Mouse (Mus musculus) heart, embryonic 16.5 days (tissue): ENCODE data around the gene Nxn. TPM values are rescaled to one million over a fixed set of nuclear protein-coding genes. Genes with fewer than 3 reads are reported as not detected.

ENCODE experiments used
- ATAC-seq: fragments of 200-750 bp; cut with Nextera tagmentation; replicated peaks from 2 replicates; pipeline ENCODE4 v1.8.0; 2017; ENCODE audit warnings: moderate number of reproducible peaks; ENCODE audit not compliant: insufficient read depth, low FRiP score; ENCODE audit errors: extremely low read depth
- H3K27ac ChIP-seq: fragments of 300-500 bp; sonication (generic); 2 replicates; pipeline ENCODE4 v1.5.1; 2014; ENCODE audit warnings: mild to moderate bottlenecking, low read length, control low read depth, moderate library complexity
- H3K27me3 ChIP-seq: fragments of 300-500 bp; sonication (generic); 2 replicates; pipeline ENCODE4 v1.6.1; 2014; ENCODE audit warnings: low read length, mixed read lengths; ENCODE audit not compliant: control insufficient read depth, insufficient read depth
- H3K36me3 ChIP-seq: fragments of 300-500 bp; sonication (generic); 2 replicates; pipeline ENCODE4 v1.6.1; 2014; ENCODE audit not compliant: control insufficient read depth, insufficient read depth
- H3K4me1 ChIP-seq: fragments of 300-500 bp; sonication (generic); 2 replicates; pipeline ENCODE4 v1.6.1; 2014; ENCODE audit warnings: low read length, mixed read lengths; ENCODE audit not compliant: control insufficient read depth, insufficient read depth
- H3K4me2 ChIP-seq: fragments of 300-500 bp; sonication (generic); 2 replicates; pipeline ENCODE4 v1.6.1; 2014; ENCODE audit warnings: low read depth, mild to moderate bottlenecking, control low read depth, low read length
- H3K4me3 ChIP-seq: fragments of 300-500 bp; sonication (generic); 2 replicates; pipeline ENCODE4 v1.5.1; 2014; ENCODE audit warnings: mild to moderate bottlenecking, control low read depth, low read length
- H3K9ac ChIP-seq: fragments of 300-500 bp; sonication (generic); 2 replicates; pipeline ENCODE4 v1.6.1; 2014; ENCODE audit warnings: low read length, control low read depth
- H3K9me3 ChIP-seq: fragments of 300-500 bp; sonication (generic); replicated peaks from 2 replicates; pipeline ENCODE4 v1.6.1; 2016; ENCODE audit warnings: low read length; ENCODE audit not compliant: control insufficient read depth
- WGBS: fragments of 180-500 bp; shearing (Covaris S2); extraction: QIAGEN DNeasy Blood & Tissue Kit; methylation state at CpG from one replicate; pipeline ENCODE4 v1.1.7; 2014; 5-methylcytosine and 5-hydroxymethylcytosine counted together
- polyA plus RNA-seq: library from polyadenylated mRNA; unstranded; fragments of >200 nt; fragmentation: Nextera tagmentation; extraction: Ambion mirVana; gene quantifications from 2 replicates; pipeline ENCODE4 v1.2.1, GENCODE M21; 2015

Gene Nxn
- polyA plus RNA-seq, 1 experiment from 2014 or later, result 21.2 TPM

- no peaks in the 10 kb centered on the region for H3K27me3 ChIP-seq
- H3K4me3 ChIP-seq, result no peak overlapping the region
- H3K9ac ChIP-seq, result no peak overlapping the region
- H3K36me3 ChIP-seq, result no peaks in the 10 kb centered on the region
- peaks cover 20% of the 10 kb centered on the region for H3K4me1 ChIP-seq
- WGBS, result 52% methylated on average over 10 of the region's 10 CpGs
- H3K9me3 ChIP-seq, result no peaks in the 10 kb centered on the region
- no peak overlapping the region for H3K4me2 ChIP-seq
- H3K27ac ChIP-seq, result no peak overlapping the region
- ATAC-seq, result no peak
Observed at GRCm38 (mm10) chr11:76350931-76351623, 47.9 kb downstream of the Nxn start.

GRCm38 (mm10) chr11:76349833-76350232, 49.1 kb downstream of the Nxn start:
- no peaks in the 10 kb centered on the region for H3K27me3 ChIP-seq
- H3K4me3 ChIP-seq, result no peak overlapping the region
- H3K27ac ChIP-seq, result no peak overlapping the region
- no peak for ATAC-seq
- H3K9ac ChIP-seq, result no peak overlapping the region
- no peaks in the 10 kb centered on the region for H3K36me3 ChIP-seq
- peaks cover 20% of the 10 kb centered on the region for H3K4me1 ChIP-seq
- no peaks in the 10 kb centered on the region for H3K9me3 ChIP-seq
- 63% methylated on average over 5 of the region's 5 CpGs for whole genome bisulfite sequencing
- no peak overlapping the region for H3K4me2 ChIP-seq

GRCm38 (mm10) chr11:76347589-76347988, 51.4 kb downstream of the Nxn start:
- H3K4me3 ChIP-seq, result no peak overlapping the region
- no peak overlapping the region for H3K27ac ChIP-seq
- H3K9me3 ChIP-seq, result no peaks in the 10 kb centered on the region
- H3K36me3 ChIP-seq, result no peaks in the 10 kb centered on the region
- peaks cover 29% of the 10 kb centered on the region for H3K4me1 ChIP-seq
- no peak overlapping the region for H3K4me2 ChIP-seq
- H3K27me3 ChIP-seq, result no peaks in the 10 kb centered on the region
- no peak for ATAC-seq
- no peak overlapping the region for H3K9ac ChIP-seq
- WGBS, result 78% methylated on average over 4 of the region's 4 CpGs

DNA sequence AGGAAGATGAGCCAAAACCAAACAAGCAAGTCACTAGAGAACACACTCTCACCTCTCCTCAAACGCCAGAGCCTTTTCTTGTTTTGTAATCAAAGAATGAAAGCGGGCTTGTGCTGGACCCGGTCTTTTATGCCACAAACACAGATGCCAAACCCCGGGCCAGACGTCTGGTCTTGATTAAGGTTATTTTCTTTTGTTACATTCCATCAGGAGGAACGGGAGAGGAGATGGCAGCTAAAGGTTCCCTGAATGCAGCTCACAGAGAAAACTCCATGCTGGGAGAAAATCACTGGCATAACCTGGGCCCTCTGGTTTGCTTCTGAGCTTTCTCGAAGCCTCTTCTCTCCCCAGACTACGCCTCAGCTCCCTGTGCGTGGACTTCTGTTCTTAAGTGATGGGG, 55.9 kb downstream of the Nxn start:
- H3K9me3 ChIP-seq, result no peaks in the 10 kb centered on the region
- no peaks in the 10 kb centered on the region for H3K36me3 ChIP-seq
- H3K4me2 ChIP-seq, result no peak overlapping the region
- H3K9ac ChIP-seq, result no peak overlapping the region
- peak overlapping the region; percentile 10; the same call in 1 of the 2 replicates for H3K27ac ChIP-seq
- H3K4me1 ChIP-seq, result peaks cover 13% of the 10 kb centered on the region
- WGBS, result 59% methylated on average over 9 of the region's 9 CpGs
- no peaks in the 10 kb centered on the region for H3K27me3 ChIP-seq
- no peak for ATAC-seq
- H3K4me3 ChIP-seq, result no peak overlapping the region

GRCm38 (mm10) chr11:76341884-76342645, 56.9 kb downstream of the Nxn start:
- Histone ChIP-seq H3K4me2 (no peak overlapping the region), H3K27me3 (no peaks in the 10 kb centered on the region), H3K9ac (no peak overlapping the region), H3K27ac (no peak overlapping the region), H3K9me3 (no peaks in the 10 kb centered on the region), H3K4me3 (no peak overlapping the region), H3K4me1 (peaks cover 16% of the 10 kb centered on the region), H3K36me3 (no peaks in the 10 kb centered on the region)
- 71% methylated on average over 14 of the region's 14 CpGs for WGBS
- ATAC-seq, result no peak

- Histone ChIP-seq H3K27ac (no peak overlapping the region), H3K4me3 (no peak overlapping the region), H3K27me3 (no peaks in the 10 kb centered on the region), H3K4me1 (peaks cover 16% of the 10 kb centered on the region), H3K4me2 (no peak overlapping the region), H3K9me3 (no peaks in the 10 kb centered on the region), H3K9ac (no peak overlapping the region), H3K36me3 (no peaks in the 10 kb centered on the region)
- ATAC-seq, result no peak
- WGBS, result 61% methylated on average over 14 of the region's 14 CpGs
Observed at GRCm38 (mm10) chr11:76341163-76341562, 57.8 kb downstream of the Nxn start.

- 71% methylated on average over 5 of the region's 5 CpGs for WGBS
- no peaks in the 10 kb centered on the region for H3K27me3 ChIP-seq
- peaks cover 16% of the 10 kb centered on the region for H3K4me1 ChIP-seq
- H3K27ac ChIP-seq, result no peak overlapping the region
- H3K4me3 ChIP-seq, result no peak overlapping the region
- no peak overlapping the region for H3K9ac ChIP-seq
- H3K4me2 ChIP-seq, result no peak overlapping the region
- no peaks in the 10 kb centered on the region for H3K9me3 ChIP-seq
- no peaks in the 10 kb centered on the region for H3K36me3 ChIP-seq
- no peak for ATAC-seq
Observed at GRCm38 (mm10) chr11:76339830-76340229, 59.1 kb downstream of the Nxn start.

DNA sequence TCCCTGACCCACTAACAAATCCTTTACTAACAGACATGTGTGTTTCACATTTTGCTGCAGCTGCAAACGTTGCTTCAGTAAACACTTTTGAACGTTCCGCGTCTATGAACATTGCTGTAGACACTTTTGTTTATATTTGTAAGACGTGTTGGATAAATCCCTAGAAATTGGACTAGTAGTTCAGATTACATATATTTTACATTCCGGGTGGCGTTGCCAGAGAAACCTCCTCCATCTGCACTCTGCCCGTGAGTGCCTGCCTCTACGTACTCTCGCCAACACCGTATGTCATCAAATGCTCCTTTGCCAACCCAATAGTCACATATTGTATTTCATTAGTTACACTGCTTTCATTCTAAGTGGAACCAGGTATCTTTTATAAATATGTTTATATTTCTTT, 59.8 kb downstream of the Nxn start:
- Histone ChIP-seq H3K27ac (no peak overlapping the region), H3K4me3 (no peak overlapping the region), H3K4me2 (no peak overlapping the region), H3K9me3 (no peaks in the 10 kb centered on the region), H3K36me3 (no peaks in the 10 kb centered on the region), H3K4me1 (peaks cover 16% of the 10 kb centered on the region), H3K9ac (no peak overlapping the region), H3K27me3 (no peaks in the 10 kb centered on the region)
- WGBS, result 83% methylated on average over 11 of the region's 11 CpGs
- no peak for ATAC-seq

DNA sequence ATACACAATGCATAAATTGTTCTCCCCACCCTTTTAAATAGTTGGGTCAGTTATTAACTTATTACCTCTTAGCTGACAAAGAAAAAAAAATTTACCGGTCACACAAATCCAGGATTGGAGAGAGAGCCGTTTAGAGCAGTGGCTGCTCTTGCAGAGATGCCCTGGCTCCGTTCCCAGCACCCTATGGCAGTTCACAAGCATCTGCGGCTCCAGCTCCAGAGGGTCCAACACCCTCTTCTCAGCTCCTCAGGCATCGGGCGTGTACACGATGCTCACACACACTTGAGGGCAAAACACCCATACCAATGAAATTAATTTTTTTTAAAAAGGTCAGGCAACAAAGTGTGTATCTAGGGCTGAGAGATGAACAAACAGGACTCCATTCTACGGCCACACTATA, 60.3 kb downstream of the Nxn start:
- H3K36me3 ChIP-seq, result no peaks in the 10 kb centered on the region
- no peak overlapping the region for H3K9ac ChIP-seq
- no peak overlapping the region for H3K27ac ChIP-seq
- H3K9me3 ChIP-seq, result no peaks in the 10 kb centered on the region
- H3K4me2 ChIP-seq, result no peak overlapping the region
- no peaks in the 10 kb centered on the region for H3K27me3 ChIP-seq
- H3K4me3 ChIP-seq, result no peak overlapping the region
- H3K4me1 ChIP-seq, result peaks cover 14% of the 10 kb centered on the region
- no peak for ATAC-seq
- 83% methylated on average over 8 of the region's 8 CpGs for WGBS
